ENCODE assay signal across 10 mouse cellular contexts in genomic region chr13:73732235-73732634, GRCm38 (mm10). TPM values are rescaled to one million over a fixed set of nuclear protein-coding genes. Genes with fewer than 3 reads are reported as not detected.
A peak's percentile ranks its signal among the peaks of the same experiment; 100 is the strongest.
DNase-seq lines count a peak whose midpoint lies in the region; ATAC-seq and TF ChIP-seq lines count a peak whose summit lies in the region.
"Had no signal": no experiment of that assay in that cellular context is flagged by ENCODE, and none has a peak within 500 bp of the region (broad histone marks: within the 10 kb centered on the region; RNA-seq: fewer than 3 reads in every experiment).

No protein-coding gene starts in this region.

- WGBS in heart, embryonic 11.5 days (ENCODE audit: insufficient replicate concordance): 66% methylated on average over 5 of the region's 7 CpGs
- 66% methylated on average over 7 of the region's 7 CpGs for WGBS in hindbrain, embryonic 11.5 days
- WGBS in liver, postnatal 0 days (ENCODE audit: insufficient replicate concordance): 62% methylated on average over 7 of the region's 7 CpGs

- H3K9ac ChIP-seq in heart, embryonic 11.5 days (ENCODE audit: low read depth, low read length): no peak overlapping the region; the same call in 1 of the 2 replicates
- no peak overlapping the region for H3K9ac ChIP-seq in ES-Bruce4 (ENCODE audit: low read depth, poor library complexity, severe bottlenecking)
- no peak overlapping the region for H3K9ac ChIP-seq in hindbrain, embryonic 11.5 days (ENCODE audit: low read depth, low read length)
- no peak overlapping the region for H3K9ac ChIP-seq in liver, postnatal 0 days (replicated peaks)

- no peak for ATAC-seq in heart, embryonic 11.5 days (replicated peaks; ENCODE audit: insufficient number of reproducible peaks, low FRiP score, low TSS enrichment)
- peak; percentile 20; the same call in 1 of the 2 replicates for ATAC-seq in hindbrain, embryonic 11.5 days (ENCODE audit: low FRiP score)
- ATAC-seq in liver, postnatal 0 days: no peak
- no peak for ATAC-seq in activated CD4-positive, CD25-positive, alpha-beta regulatory T cell, adult 4 months

- intact Hi-C loops in heart, postnatal 10 days (cut with DNase I): no loop called here

- no peaks in the 10 kb centered on the region for H3K36me3 ChIP-seq in heart, embryonic 11.5 days (ENCODE audit: control insufficient read depth, insufficient read depth, low read length)
- H3K36me3 ChIP-seq in ES-Bruce4 (ENCODE audit: control insufficient read depth, insufficient read depth, low read length, poor library complexity, severe bottlenecking): no peaks in the 10 kb centered on the region
- no peaks in the 10 kb centered on the region for H3K36me3 ChIP-seq in hindbrain, embryonic 11.5 days (ENCODE audit: control insufficient read depth, insufficient read depth, low read length)
- H3K36me3 ChIP-seq in liver, postnatal 0 days (replicated peaks; ENCODE audit: insufficient read depth, low read length): no peaks in the 10 kb centered on the region

- peak overlapping the region; percentile 42 for H3K4me3 ChIP-seq in heart, embryonic 11.5 days (ENCODE audit: low read depth, low read length)
- H3K4me3 ChIP-seq in ES-Bruce4 (ENCODE audit: low read depth, low read length): peak overlapping the region; percentile 39
- peak overlapping the region; percentile 30; the same call in 1 of the 2 replicates for H3K4me3 ChIP-seq in hindbrain, embryonic 11.5 days (ENCODE audit: low read depth, low read length)
- no peak overlapping the region for H3K4me3 ChIP-seq in liver, postnatal 0 days (ENCODE audit: low read depth, low read length)
- H3K4me3 ChIP-seq: layer of hippocampus, adult 2 months had no signal

- peaks cover 13% of the 10 kb centered on the region for H3K27me3 ChIP-seq in heart, embryonic 11.5 days (ENCODE audit: control insufficient read depth, insufficient read depth, low read length)
- no peaks in the 10 kb centered on the region for H3K27me3 ChIP-seq in ES-Bruce4 (ENCODE audit: control insufficient read depth, insufficient read depth, low read length, poor library complexity, severe bottlenecking)
- peaks cover 8% of the 10 kb centered on the region for H3K27me3 ChIP-seq in hindbrain, embryonic 11.5 days (ENCODE audit: control insufficient read depth, insufficient read depth, low read length)
- peaks cover 9% of the 10 kb centered on the region for H3K27me3 ChIP-seq in liver, postnatal 0 days (ENCODE audit: insufficient read depth, low read length)

- H3K4me1 ChIP-seq in heart, embryonic 11.5 days (ENCODE audit: control insufficient read depth, insufficient read depth, low read length): peaks cover 9% of the 10 kb centered on the region; the same call in 1 of the 2 replicates
- peaks cover 3% of the 10 kb centered on the region for H3K4me1 ChIP-seq in ES-Bruce4 (ENCODE audit: control insufficient read depth, insufficient read depth, low read length)
- peaks cover 3% of the 10 kb centered on the region; the same call in 1 of the 2 replicates for H3K4me1 ChIP-seq in hindbrain, embryonic 11.5 days (replicated peaks; ENCODE audit: control insufficient read depth, insufficient read depth, low read length)
- H3K4me1 ChIP-seq in liver, postnatal 0 days (ENCODE audit: insufficient read depth): peaks cover 17% of the 10 kb centered on the region

- TF ChIP-seq POLR2A in ES-Bruce4 (IDR thresholded peaks at IDR 0.05; ENCODE audit: insufficient read depth, low read length): no peak

- no peak for DNase-seq in heart, postnatal 10 days
- no peak for DNase-seq in hindbrain, embryonic 11.5 days (ENCODE audit: low spot score)
- DNase-seq in liver, postnatal 0 days: no peak
- DNase-seq in retina, postnatal 1 day: no peak
- no peak for DNase-seq in thymus, adult 18-20 months

- H3K27ac ChIP-seq in heart, embryonic 11.5 days (ENCODE audit: low read depth, low read length): no peak overlapping the region
- no peak overlapping the region for H3K27ac ChIP-seq in ES-Bruce4 (ENCODE audit: insufficient read depth, low read length)
- no peak overlapping the region for H3K27ac ChIP-seq in hindbrain, embryonic 11.5 days (ENCODE audit: low read depth, low read length)
- H3K27ac ChIP-seq in liver, postnatal 0 days (ENCODE audit: low read depth): no peak overlapping the region
- H3K27ac ChIP-seq: layer of hippocampus, adult 2 months had no signal

- peak overlapping the region; percentile 80 for H3K4me2 ChIP-seq in heart, embryonic 11.5 days
- peak overlapping the region; percentile 45 for H3K4me2 ChIP-seq in hindbrain, embryonic 11.5 days (replicated peaks; ENCODE audit: low read depth, low read length)
- peak overlapping the region; percentile 73; the same call in 1 of the 2 replicates for H3K4me2 ChIP-seq in liver, postnatal 0 days (ENCODE audit: low read depth, low read length)

- no peaks in the 10 kb centered on the region for H3K9me3 ChIP-seq in heart, embryonic 11.5 days (replicated peaks; ENCODE audit: control insufficient read depth, low read length)
- no peaks in the 10 kb centered on the region for H3K9me3 ChIP-seq in ES-Bruce4 (replicated peaks; ENCODE audit: control insufficient read depth, insufficient read depth, low read length, poor library complexity, severe bottlenecking)
- H3K9me3 ChIP-seq in hindbrain, embryonic 11.5 days (ENCODE audit: control insufficient read depth, low read length): no peaks in the 10 kb centered on the region
- no peaks in the 10 kb centered on the region for H3K9me3 ChIP-seq in liver, postnatal 0 days (ENCODE audit: low read length)

- no peak for TF ChIP-seq CTCF in ES-Bruce4 (IDR thresholded peaks at IDR 0.05; ENCODE audit: low read depth, low read length)
- TF ChIP-seq CTCF in liver, postnatal 0 days (IDR thresholded peaks at IDR 0.05; ENCODE audit: low read depth): no peak

- TF ChIP-seq EP300 in ES-Bruce4 (IDR thresholded peaks at IDR 0.05; ENCODE audit: insufficient read depth, low read depth, low read length): no peak
- no peak for TF ChIP-seq EP300 in liver, postnatal 0 days (IDR thresholded peaks at IDR 0.05; ENCODE audit: low read depth)

RNA-seq across cellular contexts. Expression of gene Slc12a7, which starts 0.7 kb away (rescaled TPM):
- 32.7 and 40.0 TPM in 2 replicates for polyA plus RNA-seq in heart, embryonic 11.5 days (2014; fragmentation: Nextera tagmentation; extraction: Ambion mirVana)
- total RNA-seq in heart, postnatal 10 days (2021): 100 to 1,000 TPM; 160 to 180 TPM
- polyA plus RNA-seq in ES-Bruce4 (2011; ENCODE audit: insufficient read depth, insufficient read length, low read depth, missing spikeins): 86.4 and 94.5 TPM in 2 replicates
- polyA plus RNA-seq in hindbrain, embryonic 11.5 days (2014; fragmentation: Nextera tagmentation; extraction: Ambion mirVana): 34.2 and 34.8 TPM in 2 replicates
- 6.5 and 7.0 TPM in 2 replicates for polyA plus RNA-seq in liver, postnatal 0 days (2015; fragmentation: Nextera tagmentation; extraction: Ambion mirVana)
- polyA plus RNA-seq in activated CD4-positive, CD25-positive, alpha-beta regulatory T cell, adult 4 months (2017; shearing (Covaris generic)): 10 to 100 TPM; 30.3 to 34.9 TPM

RNA-seq across cellular contexts. Expression of gene Slc6a19, which starts 27.6 kb away (rescaled TPM):
- not detected in 2 replicates for polyA plus RNA-seq in heart, embryonic 11.5 days (2014; fragmentation: Nextera tagmentation; extraction: Ambion mirVana)
- under 1 TPM in 1 of 2 experiments, not detected in 1; 0.10 TPM for total RNA-seq in heart, postnatal 10 days (2021)
- 0.16 and 1.3 TPM in 2 replicates for polyA plus RNA-seq in ES-Bruce4 (2011; ENCODE audit: insufficient read depth, insufficient read length, low read depth, missing spikeins)
- polyA plus RNA-seq in hindbrain, embryonic 11.5 days (2014; fragmentation: Nextera tagmentation; extraction: Ambion mirVana): not detected in 2 replicates
- 1.3 and 1.4 TPM in 2 replicates for polyA plus RNA-seq in liver, postnatal 0 days (2015; fragmentation: Nextera tagmentation; extraction: Ambion mirVana)
- under 1 TPM in 1 of 2 experiments, not detected in 1; 0.26 TPM for polyA plus RNA-seq in activated CD4-positive, CD25-positive, alpha-beta regulatory T cell, adult 4 months (2017; shearing (Covaris generic))
- total RNA-seq: layer of hippocampus, adult 2 months had no signal

RNA-seq across cellular contexts. Expression of gene Slc6a18, which starts 54.4 kb away (rescaled TPM):
- not detected in 2 replicates for polyA plus RNA-seq in heart, embryonic 11.5 days (2014; fragmentation: Nextera tagmentation; extraction: Ambion mirVana)
- not detected for total RNA-seq in heart, postnatal 10 days (2021)
- not detected in 2 replicates for polyA plus RNA-seq in ES-Bruce4 (2011; ENCODE audit: insufficient read depth, insufficient read length, low read depth, missing spikeins)
- not detected in 2 replicates for polyA plus RNA-seq in hindbrain, embryonic 11.5 days (2014; fragmentation: Nextera tagmentation; extraction: Ambion mirVana)
- not detected in 2 replicates for polyA plus RNA-seq in liver, postnatal 0 days (2015; fragmentation: Nextera tagmentation; extraction: Ambion mirVana)
- polyA plus RNA-seq in activated CD4-positive, CD25-positive, alpha-beta regulatory T cell, adult 4 months (2017; shearing (Covaris generic)): not detected
- total RNA-seq: adrenal gland, postnatal 25 days; layer of hippocampus, adult 2 months had no signal
